Mouse (Mus musculus): ENCODE measurements around the gene Plcb3.

- TF ChIP-seq CTCF (IDR thresholded peaks at IDR 0.05; ENCODE audit: extremely low read depth, insufficient read length, insufficient replicate concordance, low read depth, low read length) (peak; percentile 10; the same call in 1 of the 2 replicates), POLR2A (IDR thresholded peaks at IDR 0.05; ENCODE audit: low read depth, low read length) (peak; percentile 77)
Observed at GRCm38 (mm10) chr19:6909507-6910289, 66.6 kb downstream of the Plcb3 start, which contains the start of the genes Trmt112 and Prdx5.

Measured in small intestine, adult 2 months (tissue).